ENCODE assay signal across 22 mouse cellular contexts in genomic region chr11:35116436-35116835, GRCm38 (mm10). TPM values are rescaled to one million over a fixed set of nuclear protein-coding genes. Genes with fewer than 3 reads are reported as not detected.
DNase-seq lines count a peak whose midpoint lies in the region; ATAC-seq and TF ChIP-seq lines count a peak whose summit lies in the region.
"Had no signal": no experiment of that assay in that cellular context is flagged by ENCODE, and none has a peak within 500 bp of the region (broad histone marks: within the 10 kb centered on the region; RNA-seq: fewer than 3 reads in every experiment).

No protein-coding gene starts in this region.

- H3K9ac ChIP-seq in heart, embryonic 12.5 days: no peak overlapping the region
- no peak overlapping the region for H3K9ac ChIP-seq in intestine, embryonic 14.5 days (ENCODE audit: low read length)
- H3K9ac ChIP-seq in intestine, postnatal 0 days (ENCODE audit: low read depth, low read length): no peak overlapping the region
- H3K9ac ChIP-seq in midbrain, embryonic 11.5 days (ENCODE audit: low read length): no peak overlapping the region
- H3K9ac ChIP-seq in midbrain, embryonic 15.5 days: no peak overlapping the region

- peaks cover 12% of the 10 kb centered on the region for H3K4me1 ChIP-seq in heart, embryonic 12.5 days (replicated peaks)
- peaks cover 4% of the 10 kb centered on the region; the same call in 1 of the 2 replicates for H3K4me1 ChIP-seq in intestine, embryonic 14.5 days (replicated peaks; ENCODE audit: control insufficient read depth, insufficient read depth, low read length)
- H3K4me1 ChIP-seq in intestine, postnatal 0 days (replicated peaks; ENCODE audit: control insufficient read depth, insufficient read depth, low read length): no peaks in the 10 kb centered on the region
- H3K4me1 ChIP-seq in midbrain, embryonic 11.5 days (ENCODE audit: control insufficient read depth, insufficient read depth, low read length): peaks cover 8% of the 10 kb centered on the region
- H3K4me1 ChIP-seq in midbrain, embryonic 15.5 days: peaks cover 11% of the 10 kb centered on the region

- ATAC-seq in heart, embryonic 12.5 days (ENCODE audit: insufficient number of reproducible peaks, low FRiP score): no peak
- ATAC-seq in intestine, embryonic 14.5 days (replicated peaks; ENCODE audit: low FRiP score, low TSS enrichment, low read depth): no peak
- ATAC-seq in intestine, postnatal 0 days: no peak
- ATAC-seq in midbrain, embryonic 11.5 days (ENCODE audit: low FRiP score): no peak
- no peak for ATAC-seq in midbrain, embryonic 15.5 days (replicated peaks)
- ATAC-seq: activated CD4-positive, CD25-positive, alpha-beta regulatory T cell, adult 4 months; CD4-positive, CD25-positive, alpha-beta regulatory T cell, adult 4 months; Patski had no signal

- H3K27me3 ChIP-seq in heart, embryonic 12.5 days (replicated peaks): no peaks in the 10 kb centered on the region
- H3K27me3 ChIP-seq in intestine, embryonic 14.5 days (replicated peaks; ENCODE audit: control insufficient read depth, insufficient read depth, low read length): 0 out of 2 replicates have a peak, but pooled peaks cover 6% of the 10 kb centered on the region
- peaks cover 12% of the 10 kb centered on the region for H3K27me3 ChIP-seq in intestine, postnatal 0 days (replicated peaks; ENCODE audit: control insufficient read depth, insufficient read depth, low read length)
- H3K27me3 ChIP-seq in midbrain, embryonic 11.5 days (ENCODE audit: control insufficient read depth, insufficient read depth, low read length): peaks cover 26% of the 10 kb centered on the region
- H3K27me3 ChIP-seq in midbrain, embryonic 15.5 days (replicated peaks): peaks cover 30% of the 10 kb centered on the region
- H3K27me3 ChIP-seq: CH12.LX had no signal

- peak; percentile 64 for DNase-seq in heart, adult 11 months
- peak; percentile 12 for DNase-seq in intestine, embryonic 14.5 days (ENCODE audit: low spot score)
- DNase-seq in midbrain, embryonic 11.5 days (ENCODE audit: low spot score, missing footprints): peak; percentile 69
- DNase-seq: adrenal gland, adult 2 months; adrenal gland, adult 8-10 months; adrenal gland, postnatal 10 days; adrenal gland, postnatal 14 days; adrenal gland, postnatal 25 days; adrenal gland, postnatal 36 days; B cell, adult 2 months; cerebellum, adult 11 months; cerebellum, adult 11-12 months; cerebellum, adult 18-20 months had no signal

- no peaks in the 10 kb centered on the region for H3K9me3 ChIP-seq in heart, embryonic 12.5 days (replicated peaks)
- no peaks in the 10 kb centered on the region for H3K9me3 ChIP-seq in intestine, embryonic 14.5 days (ENCODE audit: control insufficient read depth, low read length)
- H3K9me3 ChIP-seq in intestine, postnatal 0 days (ENCODE audit: control insufficient read depth): no peaks in the 10 kb centered on the region
- no peaks in the 10 kb centered on the region for H3K9me3 ChIP-seq in midbrain, embryonic 11.5 days (ENCODE audit: control insufficient read depth, low read length)
- no peaks in the 10 kb centered on the region for H3K9me3 ChIP-seq in midbrain, embryonic 15.5 days

- TF ChIP-seq CTCF in intestine, postnatal 0 days (IDR thresholded peaks at IDR 0.05; ENCODE audit: low read depth): no peak

- no peak overlapping the region for H3K4me2 ChIP-seq in heart, embryonic 12.5 days
- no peak overlapping the region for H3K4me2 ChIP-seq in intestine, embryonic 14.5 days (ENCODE audit: low read length)
- no peak overlapping the region for H3K4me2 ChIP-seq in intestine, postnatal 0 days (replicated peaks; ENCODE audit: low read depth)
- H3K4me2 ChIP-seq in midbrain, embryonic 11.5 days: no peak overlapping the region
- H3K4me2 ChIP-seq in midbrain, embryonic 15.5 days: no peak overlapping the region

- H3K36me3 ChIP-seq in heart, embryonic 12.5 days: no peaks in the 10 kb centered on the region
- H3K36me3 ChIP-seq in intestine, embryonic 14.5 days (ENCODE audit: control insufficient read depth, insufficient read depth, low read length): no peaks in the 10 kb centered on the region
- no peaks in the 10 kb centered on the region for H3K36me3 ChIP-seq in intestine, postnatal 0 days (ENCODE audit: control insufficient read depth, insufficient read depth)
- no peaks in the 10 kb centered on the region for H3K36me3 ChIP-seq in midbrain, embryonic 11.5 days (ENCODE audit: control insufficient read depth, insufficient read depth, low read length)
- H3K36me3 ChIP-seq in midbrain, embryonic 15.5 days (replicated peaks): no peaks in the 10 kb centered on the region
- H3K36me3 ChIP-seq: G1E had no signal

- H3K4me3 ChIP-seq in heart, embryonic 12.5 days: no peak overlapping the region
- H3K4me3 ChIP-seq in intestine, embryonic 14.5 days (ENCODE audit: low read depth, low read length): no peak overlapping the region
- H3K4me3 ChIP-seq in intestine, postnatal 0 days (ENCODE audit: low read depth, low read length): no peak overlapping the region
- H3K4me3 ChIP-seq in midbrain, embryonic 11.5 days (ENCODE audit: low read depth, low read length): no peak overlapping the region
- H3K4me3 ChIP-seq in midbrain, embryonic 15.5 days: no peak overlapping the region

- no peak overlapping the region for H3K27ac ChIP-seq in heart, embryonic 12.5 days (ENCODE audit: poor library complexity, severe bottlenecking)
- H3K27ac ChIP-seq in intestine, embryonic 14.5 days (ENCODE audit: low read depth): no peak overlapping the region
- H3K27ac ChIP-seq in intestine, postnatal 0 days (ENCODE audit: low read depth, low read length): no peak overlapping the region
- no peak overlapping the region for H3K27ac ChIP-seq in midbrain, embryonic 11.5 days (ENCODE audit: low read depth, low read length)
- H3K27ac ChIP-seq in midbrain, embryonic 15.5 days: no peak overlapping the region

- 66% methylated on average over 3 of the region's 3 CpGs for WGBS in heart, embryonic 12.5 days
- 82% methylated on average over 3 of the region's 3 CpGs for WGBS in intestine, embryonic 14.5 days
- 78% methylated on average over 3 of the region's 3 CpGs for WGBS in intestine, postnatal 0 days
- 49% methylated on average over 3 of the region's 3 CpGs for WGBS in midbrain, embryonic 11.5 days
- whole genome bisulfite sequencing in midbrain, embryonic 15.5 days: 41% methylated on average over 3 of the region's 3 CpGs

RNA-seq across cellular contexts. Expression of gene Slit3, which starts 4.6 kb away (rescaled TPM):
- 17.4 and 18.4 TPM in 2 replicates for polyA plus RNA-seq in heart, embryonic 12.5 days (2016; fragmentation: Nextera tagmentation; extraction: Ambion mirVana)
- polyA plus RNA-seq in intestine, embryonic 14.5 days (2014; fragmentation: Nextera tagmentation; extraction: Ambion mirVana): 20.8 and 27.6 TPM in 2 replicates
- polyA plus RNA-seq in intestine, postnatal 0 days (2015; fragmentation: Nextera tagmentation; extraction: Ambion mirVana): 4.5 and 4.8 TPM in 2 replicates
- polyA plus RNA-seq in midbrain, embryonic 11.5 days (2014; fragmentation: Nextera tagmentation; extraction: Ambion mirVana): 11.1 and 11.4 TPM in 2 replicates
- 5.6 and 5.9 TPM in 2 replicates for polyA plus RNA-seq in midbrain, embryonic 15.5 days (2015; fragmentation: Nextera tagmentation; extraction: Ambion mirVana)
- polyA plus RNA-seq: activated CD4-positive, CD25-positive, alpha-beta regulatory T cell, adult 4 months; C2C12; CD4-positive, CD25-positive, alpha-beta regulatory T cell, adult 4 months; G1E had no signal

Comparison
In these comparisons a context has a peak if more than half of its experiments do, and no peak if none do; other contexts are left out.
1. DNase-seq: peak in every context shown above with its lines; median percentile 69 in midbrain, embryonic 11.5 days; 64 in heart, adult 11 months; 12 in intestine, embryonic 14.5 days.